Mouse (Mus musculus) urinary bladder, postnatal 25 days (tissue): ENCODE measurements around the gene Ccdc51.
A peak's percentile ranks its signal among the peaks of the same experiment; 100 is the strongest.
"Not testable (repeated sequence)": the region's sequence is repeated elsewhere in the genome, so short reads cannot be mapped to it uniquely, and the experiment has no call there.

Source experiments
- DNase-seq: peaks from one replicate; pipeline ENCODE4 v3.0.0; 2022; ENCODE audit warnings: low spot score

The Ccdc51 gene

GRCm38 (mm10) chr9:109123266-109123665 lies 41.0 kb downstream of the Ccdc51 start:
- DNase-seq: peak; percentile 3

- DNase-seq: peak; percentile 2
Measured at GRCm38 (mm10) chr9:109124164-109124563, 41.9 kb downstream of the Ccdc51 start.

- DNase-seq: no peak
Measured at GRCm38 (mm10) chr9:109125043-109125442, 42.8 kb downstream of the Ccdc51 start.

GRCm38 (mm10) chr9:109125481-109125880 lies 43.2 kb downstream of the Ccdc51 start:
- no peak for DNase-seq

- DNase-seq: no peak
Measured at GRCm38 (mm10) chr9:109127076-109127475, 44.8 kb downstream of the Ccdc51 start.

- no peak for DNase-seq
Measured at GRCm38 (mm10) chr9:109128211-109128610, 45.9 kb downstream of the Ccdc51 start.

GRCm38 (mm10) chr9:109130076-109130475 lies 47.8 kb downstream of the Ccdc51 start:
- DNase-seq: no peak

- DNase-seq: not testable (repeated sequence)
Measured at GRCm38 (mm10) chr9:109140414-109140813, 58.1 kb downstream of the Ccdc51 start.
